In genomic region chr10:61400407-61400806, GRCm38 (mm10) we compare ENCODE assay signal across 37 mouse cellular contexts. TPM values are rescaled to one million over a fixed set of nuclear protein-coding genes. Genes with fewer than 3 reads are reported as not detected.
"Had no signal": no experiment of that assay in that cellular context is flagged by ENCODE, and none has a peak within 500 bp of the region (broad histone marks: within the 10 kb centered on the region; RNA-seq: fewer than 3 reads in every experiment).

No protein-coding gene starts in this region.

- H3K4me3 ChIP-seq: heart, embryonic 12.5 days; heart, embryonic 13.5 days; heart, embryonic 15.5 days; hindbrain, embryonic 10.5 days; hindbrain, embryonic 12.5 days; hindbrain, embryonic 13.5 days; hindbrain, embryonic 15.5 days; intestine, embryonic 15.5 days; kidney, embryonic 15.5 days; layer of hippocampus, adult 2 months; left cerebral cortex, adult 2 months had no signal

- H3K27me3 ChIP-seq: hindbrain, embryonic 12.5 days; intestine, embryonic 15.5 days had no signal

- H3K36me3 ChIP-seq: heart, embryonic 12.5 days; heart, embryonic 13.5 days; heart, embryonic 15.5 days; hindbrain, embryonic 10.5 days; hindbrain, embryonic 12.5 days; hindbrain, embryonic 13.5 days; hindbrain, embryonic 15.5 days; intestine, embryonic 15.5 days; kidney, embryonic 15.5 days had no signal

- DNase-seq: heart, postnatal 10 days; heart, postnatal 14 days; heart, postnatal 36 days; heart, postnatal 4 days; kidney, adult 11 months; kidney, adult 18-20 months; kidney, adult 2 months; kidney, adult 8-10 months; kidney, adult 9 months; kidney, postnatal 10 days; kidney, postnatal 14 days; kidney, postnatal 25 days; kidney, postnatal 36 days; kidney, postnatal 4 days; layer of hippocampus, adult 9-11 months; layer of hippocampus, postnatal 36 days had no signal

- ATAC-seq: hindbrain, postnatal 0 days; inflammation-experienced regulatory T-cells, adult 6 months; intestine, embryonic 15.5 days; intestine, embryonic 16.5 days; intestine, postnatal 0 days had no signal

- H3K27ac ChIP-seq: heart, embryonic 13.5 days; heart, embryonic 15.5 days; hindbrain, embryonic 10.5 days; hindbrain, embryonic 12.5 days; hindbrain, embryonic 13.5 days; hindbrain, embryonic 14.5 days; hindbrain, embryonic 15.5 days; hindbrain, postnatal 0 days; intestine, embryonic 15.5 days; kidney, embryonic 15.5 days; kidney, postnatal 0 days; layer of hippocampus, adult 2 months; left cerebral cortex, adult 2 months had no signal

- H3K4me2 ChIP-seq: heart, embryonic 11.5 days; heart, embryonic 12.5 days; heart, embryonic 13.5 days; heart, embryonic 15.5 days; hindbrain, embryonic 12.5 days; hindbrain, embryonic 13.5 days; hindbrain, embryonic 14.5 days; hindbrain, embryonic 15.5 days; intestine, embryonic 15.5 days; kidney, embryonic 15.5 days had no signal

RNA-seq across cellular contexts. Expression of gene Nodal, which starts 17.4 kb away (rescaled TPM):
- total RNA-seq: hematopoietic stem cell, adult 5-6 weeks; layer of hippocampus, postnatal 10 days; layer of hippocampus, postnatal 14 days; left cerebral cortex, adult 2 months had no signal
- polyA plus RNA-seq: heart, embryonic 11.5 days; heart, embryonic 12.5 days; heart, embryonic 13.5 days; hindbrain, embryonic 13.5 days had no signal
